Mouse (Mus musculus) cortical plate, adult 2 months (tissue): ENCODE measurements around the gene Oasl1.
"Not testable (repeated sequence)": the region's sequence is repeated elsewhere in the genome, so short reads cannot be mapped to it uniquely, and the experiment has no call there.

ENCODE experiments used
- CTCF ChIP-seq: fragments of 200-500 bp; IDR thresholded peaks from 2 replicates; pipeline ENCODE4 v1.5.1; 2011; ENCODE audit warnings: mild to moderate bottlenecking, control low read depth, low read length; ENCODE audit not compliant: insufficient read depth; ENCODE audit errors: extremely low read depth
- POLR2A ChIP-seq: fragments of 200-500 bp; IDR thresholded peaks from 2 replicates; pipeline ENCODE4 v1.6.1; 2011; ENCODE audit warnings: mild to moderate bottlenecking, low read length, control low read depth; ENCODE audit not compliant: insufficient read depth; ENCODE audit errors: extremely low read depth

- not testable (repeated sequence) for TF ChIP-seq POLR2A
- TF ChIP-seq CTCF: 0 out of 2 replicates have a peak, but pooled peaks have one; percentile 9
These were observed 18.1 kb downstream of the Oasl1 start for GRCm38 (mm10) chr5:114941138-114941537.
